21 mouse cellular contexts compared by ENCODE assay signal in the genomic region with DNA sequence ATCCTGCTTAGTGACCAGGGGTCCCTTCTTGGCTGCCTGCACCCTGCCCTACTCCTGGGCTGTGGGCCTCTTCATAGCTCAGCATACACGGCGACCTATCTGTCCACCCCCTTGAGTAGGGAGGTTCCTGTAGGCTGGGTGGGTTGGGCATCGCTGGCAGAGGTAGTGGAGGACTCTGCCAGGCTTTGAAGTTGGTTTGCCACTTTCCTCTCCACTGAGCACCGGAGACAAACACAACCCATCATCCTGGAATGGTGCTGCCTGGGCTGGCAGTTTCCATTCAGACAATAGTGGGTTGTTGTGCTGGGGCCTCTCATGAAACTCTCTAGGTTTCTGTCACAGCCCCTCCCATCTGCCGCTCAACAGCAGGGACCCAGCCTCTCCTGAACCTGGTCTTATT. TPM values are rescaled to one million over a fixed set of nuclear protein-coding genes. Genes with fewer than 3 reads are reported as not detected.
DNase-seq lines count a peak whose midpoint lies in the region; ATAC-seq and TF ChIP-seq lines count a peak whose summit lies in the region.
"Had no signal": no experiment of that assay in that cellular context is flagged by ENCODE, and none has a peak within 500 bp of the region (broad histone marks: within the 10 kb centered on the region; RNA-seq: fewer than 3 reads in every experiment).

No protein-coding gene starts in this region.

- no peak overlapping the region for H3K4me3 ChIP-seq in layer of hippocampus, adult 2 months
- H3K4me3 ChIP-seq in bone marrow macrophage, adult 2 months (ENCODE audit: insufficient read depth, low read length) = peak overlapping the region; percentile 3; the same call in 1 of the 2 replicates
- no peak overlapping the region for H3K4me3 ChIP-seq in macrophage (ENCODE audit: inconsistent target)
- no peak overlapping the region for H3K4me3 ChIP-seq in heart, adult 2 months
- H3K4me3 ChIP-seq: embryonic facial prominence, embryonic 12.5 days; gastrocnemius, adult 2 months; heart, embryonic 13.5 days; lung, embryonic 15.5 days had no signal

- TF ChIP-seq EP300 in heart, adult 2 months (IDR thresholded peaks at IDR 0.05; ENCODE audit: insufficient read depth, low read depth, low read length) = no peak

- peak; percentile 4 for DNase-seq in adrenal gland, postnatal 14 days
- DNase-seq in adrenal gland, postnatal 25 days = no peak
- no peak for DNase-seq in layer of hippocampus, adult 2 months (ENCODE audit: low spot score in 2 of 2)
- DNase-seq in layer of hippocampus, adult 9-10 months (ENCODE audit: low spot score) = no peak
- DNase-seq in heart, adult 2 months = no peak
- DNase-seq: cerebellum, adult 11 months; cerebellum, adult 9-11 months; gastrocnemius, adult 2 months; heart, postnatal 14 days; layer of hippocampus, postnatal 36 days; lung, postnatal 36 days; right cerebral cortex, adult 18-20 months; right cerebral cortex, postnatal 4 days had no signal

- H3K9ac ChIP-seq in heart, adult 2 months (ENCODE audit: low read depth, low read length) = no peak overlapping the region
- H3K9ac ChIP-seq: embryonic facial prominence, embryonic 12.5 days; heart, embryonic 13.5 days; liver, embryonic 14.5 days; lung, embryonic 15.5 days had no signal

- no peaks in the 10 kb centered on the region for H3K27me3 ChIP-seq in heart, adult 2 months (ENCODE audit: control insufficient read depth, insufficient read depth, low read length)
- H3K27me3 ChIP-seq: embryonic facial prominence, embryonic 12.5 days; heart, embryonic 13.5 days; lung, embryonic 15.5 days had no signal

- 85% methylated on average over 5 of the region's 5 CpGs for WGBS in macrophage (ENCODE audit: missing documents)
- 84% methylated on average over 5 of the region's 5 CpGs for WGBS in heart, adult 2 months

- H3K27ac ChIP-seq in layer of hippocampus, adult 2 months = peak overlapping the region; percentile 32; the same call in 1 of the 2 replicates
- peak overlapping the region; percentile 99 for H3K27ac ChIP-seq in bone marrow macrophage, adult 2 months (ENCODE audit: insufficient read depth, low read depth, low read length)
- H3K27ac ChIP-seq in macrophage = peak overlapping the region; percentile 100
- no peak overlapping the region for H3K27ac ChIP-seq in heart, adult 2 months
- H3K27ac ChIP-seq: embryonic facial prominence, embryonic 12.5 days; gastrocnemius, adult 2 months; heart, embryonic 13.5 days; liver, embryonic 14.5 days; lung, embryonic 15.5 days had no signal

- no peak for TF ChIP-seq POLR2A in bone marrow macrophage, adult 2 months (IDR thresholded peaks at IDR 0.05; ENCODE audit: borderline replicate concordance, low read depth, low read length)
- TF ChIP-seq POLR2A in heart, adult 2 months (IDR thresholded peaks at IDR 0.05; ENCODE audit: insufficient read depth, low read depth, low read length) = no peak

- no peak for ATAC-seq in granulocyte monocyte progenitor cell, adult 5-6 weeks (replicated peaks; ENCODE audit: poor library complexity, severe bottlenecking)
- ATAC-seq: midbrain, embryonic 16.5 days had no signal

- H3K36me3 ChIP-seq in macrophage (ENCODE audit: inconsistent target) = no peaks in the 10 kb centered on the region; the same call in 1 of the 2 replicates
- no peaks in the 10 kb centered on the region for H3K36me3 ChIP-seq in heart, adult 2 months (ENCODE audit: control insufficient read depth, insufficient read depth, low read length)
- H3K36me3 ChIP-seq: embryonic facial prominence, embryonic 12.5 days; heart, embryonic 13.5 days; lung, embryonic 15.5 days had no signal

- peaks cover 79% of the 10 kb centered on the region for H3K79me2 ChIP-seq in macrophage (ENCODE audit: inconsistent target)
- no peaks in the 10 kb centered on the region for H3K79me2 ChIP-seq in heart, adult 2 months (replicated peaks; ENCODE audit: control insufficient read depth, insufficient read depth, low read length)

- intact Hi-C loops in heart, adult 2 months (cut with DNase I) = no loop called here

- H3K4me1 ChIP-seq in bone marrow macrophage, adult 2 months (ENCODE audit: control insufficient read depth, insufficient read depth, low read length) = peaks cover 75% of the 10 kb centered on the region
- H3K4me1 ChIP-seq in heart, adult 2 months (ENCODE audit: control insufficient read depth, insufficient read depth, low read length) = no peaks in the 10 kb centered on the region; the same call in none of the 2 replicates
- H3K4me1 ChIP-seq: embryonic facial prominence, embryonic 12.5 days had no signal

- no peak for TF ChIP-seq CTCF in layer of hippocampus, adult 2 months (conservative IDR thresholded peaks at IDR 0.05)
- no peak for TF ChIP-seq CTCF in bone marrow macrophage, adult 2 months (IDR thresholded peaks at IDR 0.05; ENCODE audit: low read depth, low read length)
- TF ChIP-seq CTCF in heart, adult 2 months (IDR thresholded peaks at IDR 0.05) = no peak

RNA-seq across cellular contexts. Expression of gene Sh3bp2, which starts 4.5 kb away (rescaled TPM):
- 6.5 and 11.8 TPM in 2 replicates for total RNA-seq in adrenal gland, postnatal 14 days (2021)
- 16.6 and 19.9 TPM in 2 replicates for total RNA-seq in adrenal gland, postnatal 25 days (2021)
- total RNA-seq in layer of hippocampus, adult 2 months (2021) = 1 to 10 TPM; 3.3 to 6.6 TPM
- polyA plus RNA-seq in bone marrow macrophage, adult 2 months (2012; ENCODE audit: insufficient read depth, insufficient read length, missing spikeins) = 129 and 132 TPM in 2 replicates
- total RNA-seq in macrophage (2018; cell fraction: chromatin; rRNA removed) = 100 to 1,000 TPM; 175 to 607 (median 366) TPM
- total RNA-seq in macrophage (2018; cell fraction: cytosol; rRNA removed) = 100 to 1,000 TPM in 18 of 26 experiments, 10 to 100 TPM in 8; 68.6 to 194 (median 120) TPM
- 100 to 1,000 TPM; 130 to 352 (median 231) TPM for total RNA-seq in macrophage (2018; cell fraction: nucleus; rRNA removed)
- 112 to 135 TPM (median 116 TPM) in 3 replicates for polyA plus RNA-seq in macrophage (2018)
- total RNA-seq in heart, adult 2 months (2021) = 1 to 10 TPM; 2.7 to 3.1 TPM
- 3.7 and 4.4 TPM in 2 replicates for polyA plus RNA-seq in heart, adult 2 months (2012; rRNA removed)
- 15.4 and 16.5 TPM in 2 replicates for total RNA-seq in granulocyte monocyte progenitor cell, adult 5-6 weeks (2014; fragmentation: Nextera tagmentation)
- total RNA-seq in granulocyte monocyte progenitor cell, adult 5-6 weeks (2017) = 9.8 and 11.9 TPM in 2 replicates

RNA-seq across cellular contexts. Expression of gene Tnip2, which starts 16.3 kb away (rescaled TPM):
- total RNA-seq in adrenal gland, postnatal 14 days (2021) = 12.1 and 14.8 TPM in 2 replicates
- 14.9 and 24.7 TPM in 2 replicates for total RNA-seq in adrenal gland, postnatal 25 days (2021)
- 10 to 100 TPM; 29.9 to 30.9 TPM for total RNA-seq in layer of hippocampus, adult 2 months (2021)
- polyA plus RNA-seq in bone marrow macrophage, adult 2 months (2012; ENCODE audit: insufficient read depth, insufficient read length, missing spikeins) = 34.2 and 43.9 TPM in 2 replicates
- 100 to 1,000 TPM; 108 to 396 (median 174) TPM for total RNA-seq in macrophage (2018; cell fraction: chromatin; rRNA removed)
- 10 to 100 TPM; 16.4 to 32.3 (median 19.7) TPM for total RNA-seq in macrophage (2018; cell fraction: cytosol; rRNA removed)
- total RNA-seq in macrophage (2018; cell fraction: nucleus; rRNA removed) = 100 to 1,000 TPM in 14 of 26 experiments, 10 to 100 TPM in 12; 60.1 to 370 (median 104) TPM
- polyA plus RNA-seq in macrophage (2018) = 20.0 to 28.2 TPM (median 24.5 TPM) in 3 replicates
- 1 to 10 TPM; 5.9 to 6.7 TPM for total RNA-seq in heart, adult 2 months (2021)
- polyA plus RNA-seq in heart, adult 2 months (2012; rRNA removed) = 12.5 and 14.5 TPM in 2 replicates
- 11.8 and 16.2 TPM in 2 replicates for total RNA-seq in granulocyte monocyte progenitor cell, adult 5-6 weeks (2014; fragmentation: Nextera tagmentation)
- 22.0 and 24.4 TPM in 2 replicates for total RNA-seq in granulocyte monocyte progenitor cell, adult 5-6 weeks (2017)

RNA-seq across cellular contexts. Expression of gene Add1, which starts 43.3 kb away (rescaled TPM):
- total RNA-seq in adrenal gland, postnatal 14 days (2021) = 149 and 175 TPM in 2 replicates
- total RNA-seq in adrenal gland, postnatal 25 days (2021) = 139 and 181 TPM in 2 replicates
- 100 to 1,000 TPM; 444 to 448 TPM for total RNA-seq in layer of hippocampus, adult 2 months (2021)
- 120 and 122 TPM in 2 replicates for polyA plus RNA-seq in bone marrow macrophage, adult 2 months (2012; ENCODE audit: insufficient read depth, insufficient read length, missing spikeins)
- total RNA-seq in macrophage (2018; cell fraction: chromatin; rRNA removed) = 100 to 1,000 TPM; 113 to 315 (median 212) TPM
- total RNA-seq in macrophage (2018; cell fraction: cytosol; rRNA removed) = 100 to 1,000 TPM in 22 of 26 experiments, 10 to 100 TPM in 4; 93.8 to 151 (median 117) TPM
- 100 to 1,000 TPM in 25 of 26 experiments, 10 to 100 TPM in 1; 98.1 to 214 (median 158) TPM for total RNA-seq in macrophage (2018; cell fraction: nucleus; rRNA removed)
- polyA plus RNA-seq in macrophage (2018) = 107 to 147 TPM (median 116 TPM) in 3 replicates
- total RNA-seq in heart, adult 2 months (2021) = 100 to 1,000 TPM; 129 TPM
- polyA plus RNA-seq in heart, adult 2 months (2012; rRNA removed) = 116 and 147 TPM in 2 replicates
- 65.6 and 74.2 TPM in 2 replicates for total RNA-seq in granulocyte monocyte progenitor cell, adult 5-6 weeks (2014; fragmentation: Nextera tagmentation)
- 81.0 and 82.6 TPM in 2 replicates for total RNA-seq in granulocyte monocyte progenitor cell, adult 5-6 weeks (2017)
